Mouse (Mus musculus) hindbrain, embryonic 13.5 days (tissue): ENCODE data around the gene Tpst2. TPM values are rescaled to one million over a fixed set of nuclear protein-coding genes. Genes with fewer than 3 reads are reported as not detected.

Experiments
- ATAC-seq: fragments of 200-750 bp; cut with Nextera tagmentation; 2 replicates; pipeline ENCODE4 v1.8.0; 2017; ENCODE audit warnings: moderate TSS enrichment; ENCODE audit not compliant: low FRiP score
- H3K27ac ChIP-seq: fragments of 300-500 bp; sonication (generic); 2 replicates; pipeline ENCODE4 v1.5.1; 2015; ENCODE audit warnings: inconsistent platforms, mild to moderate bottlenecking, moderate library complexity
- H3K27me3 ChIP-seq: fragments of 300-500 bp; sonication (generic); 2 replicates; pipeline ENCODE4 v1.6.1; 2015; ENCODE audit warnings: mild to moderate bottlenecking, inconsistent platforms
- H3K36me3 ChIP-seq: fragments of 300-500 bp; sonication (generic); 2 replicates; pipeline ENCODE4 v1.6.1; 2015; ENCODE audit warnings: mild to moderate bottlenecking, inconsistent platforms
- H3K4me1 ChIP-seq: fragments of 300-500 bp; sonication (generic); replicated peaks from 2 replicates; pipeline ENCODE4 v1.6.1; 2015; ENCODE audit warnings: inconsistent platforms
- H3K4me2 ChIP-seq: fragments of 300-500 bp; sonication (generic); 2 replicates; pipeline ENCODE4 v1.6.1; 2015; ENCODE audit warnings: inconsistent platforms, mild to moderate bottlenecking, moderate library complexity
- H3K4me3 ChIP-seq: fragments of 300-500 bp; sonication (generic); 2 replicates; pipeline ENCODE4 v1.5.1; 2015; ENCODE audit warnings: mild to moderate bottlenecking, inconsistent platforms
- H3K9ac ChIP-seq: fragments of 300-500 bp; sonication (generic); 2 replicates; pipeline ENCODE4 v1.6.1; 2015; ENCODE audit warnings: mild to moderate bottlenecking, inconsistent platforms
- H3K9me3 ChIP-seq: fragments of 300-500 bp; sonication (generic); 2 replicates; pipeline ENCODE4 v1.6.1; 2016; ENCODE audit warnings: inconsistent platforms
- WGBS: fragments of 180-500 bp; shearing (Covaris S2); methylation state at CpG from one replicate; pipeline ENCODE4 v1.1.7; 2015; 5-methylcytosine and 5-hydroxymethylcytosine counted together
- polyA plus RNA-seq: library from polyadenylated mRNA; unstranded; fragments of >200 nt; fragmentation: Nextera tagmentation; extraction: Ambion mirVana; gene quantifications from 2 replicates; pipeline ENCODE4 v1.2.1, GENCODE M21; 2015

Gene Tpst2
- polyA plus RNA-seq, 1 experiment from 2014 or later: 26.9 TPM

GRCm38 (mm10) chr5:112285548-112286085 lies 9.1 kb downstream of the Tpst2 start:
- Histone ChIP-seq H3K9ac (no peak overlapping the region), H3K9me3 (no peaks in the 10 kb centered on the region), H3K4me3 (no peak overlapping the region), H3K36me3 (no peaks in the 10 kb centered on the region), H3K4me2 (no peak overlapping the region), H3K27me3 (no peaks in the 10 kb centered on the region), H3K4me1 (peaks cover 55% of the 10 kb centered on the region), H3K27ac (no peak overlapping the region)
- 88% methylated on average over 7 of the region's 7 CpGs for WGBS
- ATAC-seq: no peak

- H3K9me3 ChIP-seq: no peaks in the 10 kb centered on the region
- 80% methylated on average over 2 of the region's 2 CpGs for WGBS
- H3K4me1 ChIP-seq: peaks cover 53% of the 10 kb centered on the region
- no peak overlapping the region for H3K4me2 ChIP-seq
- H3K27ac ChIP-seq: no peak overlapping the region
- ATAC-seq: no peak
- no peaks in the 10 kb centered on the region for H3K27me3 ChIP-seq
- no peaks in the 10 kb centered on the region for H3K36me3 ChIP-seq
- H3K9ac ChIP-seq: no peak overlapping the region
- no peak overlapping the region for H3K4me3 ChIP-seq
These were observed 10.1 kb downstream of the Tpst2 start for GRCm38 (mm10) chr5:112286608-112286983.

DNA sequence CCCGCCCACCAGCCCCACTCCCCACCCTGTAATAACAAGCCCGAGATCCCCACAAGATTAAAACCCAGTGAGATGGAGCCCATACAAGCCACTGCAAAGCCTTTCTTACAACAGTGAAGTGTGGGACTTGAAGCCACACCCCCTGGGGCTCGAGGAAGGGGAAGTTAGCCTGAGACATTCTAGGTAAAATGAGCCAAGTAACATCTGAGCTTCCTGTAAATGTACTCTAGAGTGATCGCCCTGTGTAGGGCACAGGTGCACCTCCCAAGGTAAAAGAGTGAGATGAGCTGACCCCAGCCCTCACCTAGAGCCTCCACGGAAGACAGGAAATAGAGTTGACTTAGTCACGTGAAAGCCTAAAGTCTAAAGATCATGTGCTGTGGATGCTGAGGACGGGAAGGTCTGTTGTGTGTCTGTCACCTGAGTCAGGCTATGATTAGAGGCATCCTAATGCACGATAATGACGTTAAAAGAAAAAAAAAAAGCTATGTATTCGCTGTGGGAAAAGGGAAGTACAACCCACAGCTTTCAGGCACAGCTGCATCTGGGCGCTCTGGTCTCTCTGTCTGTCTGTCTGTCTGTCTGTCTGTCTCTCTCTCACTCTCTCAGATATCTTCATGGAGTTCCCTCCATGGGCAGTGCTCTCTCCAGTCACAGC lies 10.6 kb downstream of the Tpst2 start:
- Histone ChIP-seq H3K4me2 (no peak overlapping the region), H3K4me1 (peaks cover 54% of the 10 kb centered on the region), H3K4me3 (no peak overlapping the region), H3K9me3 (no peaks in the 10 kb centered on the region), H3K27ac (no peak overlapping the region), H3K36me3 (no peaks in the 10 kb centered on the region), H3K27me3 (no peaks in the 10 kb centered on the region), H3K9ac (no peak overlapping the region)
- 82% methylated on average over 11 of the region's 11 CpGs for WGBS
- ATAC-seq: no peak

DNA sequence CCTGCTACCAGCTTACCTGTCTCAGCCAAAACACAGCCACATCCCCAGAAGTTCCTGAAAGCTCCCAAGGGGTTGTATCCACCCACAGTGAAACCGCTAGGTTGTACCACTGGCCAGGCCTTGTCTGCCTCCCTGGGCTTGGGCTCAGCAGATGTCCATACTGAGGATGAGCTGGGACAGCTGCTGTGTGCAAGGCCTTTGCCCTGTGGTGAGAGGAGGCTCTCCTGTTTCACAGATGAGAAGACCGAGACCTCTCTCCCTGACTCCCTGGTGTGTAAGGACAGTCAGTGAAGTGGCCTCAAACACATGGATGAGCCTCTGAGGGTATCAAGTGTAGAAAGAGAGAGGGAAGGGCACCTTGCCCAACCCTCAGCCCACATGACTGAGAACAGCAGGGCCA lies 11.2 kb downstream of the Tpst2 start:
- H3K36me3 ChIP-seq: no peaks in the 10 kb centered on the region
- H3K9ac ChIP-seq: no peak overlapping the region
- peaks cover 56% of the 10 kb centered on the region for H3K4me1 ChIP-seq
- no peak for ATAC-seq
- H3K27me3 ChIP-seq: no peaks in the 10 kb centered on the region
- no peak overlapping the region for H3K27ac ChIP-seq
- H3K4me2 ChIP-seq: no peak overlapping the region
- 81% methylated on average over 2 of the region's 2 CpGs for WGBS
- H3K9me3 ChIP-seq: no peaks in the 10 kb centered on the region
- no peak overlapping the region for H3K4me3 ChIP-seq

GRCm38 (mm10) chr5:112288193-112289141 lies 12.0 kb downstream of the Tpst2 start:
- Histone ChIP-seq H3K27ac (0 out of 2 replicates have a peak overlapping the region, but pooled peaks have one; percentile 12), H3K4me1 (peaks cover 54% of the 10 kb centered on the region), H3K36me3 (no peaks in the 10 kb centered on the region), H3K4me3 (no peak overlapping the region), H3K27me3 (no peaks in the 10 kb centered on the region), H3K9ac (no peak overlapping the region), H3K9me3 (no peaks in the 10 kb centered on the region), H3K4me2 (no peak overlapping the region)
- WGBS: 85% methylated on average over 9 of the region's 9 CpGs
- ATAC-seq: no peak

DNA sequence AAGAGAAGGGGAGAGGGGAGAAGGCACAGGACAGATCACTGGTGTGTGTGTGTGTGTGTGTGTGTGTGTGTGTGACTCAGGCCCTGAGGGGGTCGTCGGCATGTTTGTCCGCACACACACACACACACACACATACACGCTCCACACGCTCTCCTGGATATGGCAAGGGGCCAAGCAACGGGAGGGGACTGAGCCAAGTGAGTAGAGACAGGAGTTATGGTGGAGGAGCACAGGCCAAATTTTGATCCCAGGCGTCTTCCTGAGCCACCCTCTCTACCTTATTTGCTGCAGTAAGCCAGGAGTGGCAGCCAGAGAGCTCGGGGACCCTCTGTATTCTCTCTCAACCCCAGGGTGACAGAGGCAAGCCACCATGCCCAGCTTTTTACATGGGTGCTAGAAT lies 12.7 kb downstream of the Tpst2 start:
- H3K9ac ChIP-seq: no peak overlapping the region
- H3K27ac ChIP-seq: no peak overlapping the region
- H3K4me1 ChIP-seq: peaks cover 51% of the 10 kb centered on the region
- H3K27me3 ChIP-seq: no peaks in the 10 kb centered on the region
- H3K36me3 ChIP-seq: no peaks in the 10 kb centered on the region
- H3K9me3 ChIP-seq: no peaks in the 10 kb centered on the region
- 62% methylated on average over 4 of the region's 8 CpGs for WGBS
- H3K4me2 ChIP-seq: no peak overlapping the region
- no peak for ATAC-seq
- no peak overlapping the region for H3K4me3 ChIP-seq

DNA sequence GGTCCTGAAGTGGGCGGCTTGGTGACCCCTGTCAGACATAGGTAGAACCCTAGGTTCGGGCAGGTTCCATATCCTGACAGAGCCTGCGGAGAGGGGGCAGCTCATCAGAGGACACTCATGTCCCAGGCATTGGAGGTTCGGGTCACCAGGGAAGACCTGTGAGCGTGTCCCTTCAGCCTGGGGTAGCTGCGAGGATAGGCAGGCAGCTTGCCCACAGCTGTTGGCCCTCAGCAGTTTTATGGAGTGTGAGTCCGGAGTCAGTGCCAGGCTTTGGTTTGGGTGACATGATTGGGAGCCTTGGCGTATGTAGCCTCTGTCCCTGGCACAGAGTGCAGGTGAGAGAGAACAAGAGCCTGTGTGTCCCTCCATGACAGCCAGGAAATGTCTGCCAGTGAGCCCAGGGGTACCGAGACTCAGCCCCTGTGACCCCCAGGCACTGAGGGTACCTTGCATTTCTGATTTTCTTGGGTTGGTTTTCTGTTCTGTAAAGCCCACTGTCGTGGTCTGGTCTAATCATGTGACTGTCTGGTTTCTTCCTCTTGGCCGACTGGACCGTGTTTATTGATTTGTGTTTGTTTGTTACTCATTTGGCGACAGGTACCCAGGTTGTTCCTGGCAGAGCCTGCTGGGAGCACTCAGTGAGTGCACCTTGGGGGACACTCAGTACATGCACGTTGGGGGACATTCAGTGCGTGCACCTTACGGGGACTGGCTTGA lies 13.5 kb downstream of the Tpst2 start:
- Histone ChIP-seq H3K4me1 (peaks cover 52% of the 10 kb centered on the region), H3K27me3 (no peaks in the 10 kb centered on the region), H3K4me3 (no peak overlapping the region), H3K9me3 (no peaks in the 10 kb centered on the region), H3K9ac (0 out of 2 replicates have a peak overlapping the region, but pooled peaks have one; percentile 0), H3K36me3 (no peaks in the 10 kb centered on the region), H3K27ac (no peak overlapping the region), H3K4me2 (no peak overlapping the region)
- WGBS: 89% methylated on average over 16 of the region's 16 CpGs
- no peak for ATAC-seq

DNA sequence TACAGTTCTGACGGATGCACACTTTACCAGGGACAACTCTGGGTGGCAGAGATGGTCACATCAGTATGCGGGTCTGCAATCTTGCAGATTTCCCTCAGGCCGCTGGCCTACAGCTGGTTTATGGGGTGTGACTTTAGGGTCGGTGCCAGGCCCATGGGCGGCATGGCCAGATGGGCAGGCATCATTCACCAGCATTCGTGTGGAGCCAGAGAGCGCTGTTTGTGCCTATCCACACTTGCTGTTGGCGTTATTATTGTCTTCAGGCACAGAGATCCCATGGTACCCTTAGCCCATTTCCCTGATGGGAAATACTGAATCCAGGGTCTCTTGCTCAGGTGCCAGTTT lies 14.0 kb downstream of the Tpst2 start:
- 88% methylated on average over 8 of the region's 8 CpGs for WGBS
- ATAC-seq: no peak
- Histone ChIP-seq H3K4me3 (no peak overlapping the region), H3K27me3 (no peaks in the 10 kb centered on the region), H3K4me1 (peaks cover 52% of the 10 kb centered on the region), H3K9me3 (no peaks in the 10 kb centered on the region), H3K4me2 (no peak overlapping the region), H3K36me3 (no peaks in the 10 kb centered on the region), H3K27ac (no peak overlapping the region), H3K9ac (no peak overlapping the region)

GRCm38 (mm10) chr5:112291866-112292265 lies 15.4 kb downstream of the Tpst2 start:
- peaks cover 61% of the 10 kb centered on the region for H3K4me1 ChIP-seq
- no peaks in the 10 kb centered on the region for H3K36me3 ChIP-seq
- H3K9me3 ChIP-seq: no peaks in the 10 kb centered on the region
- 79% methylated on average over 5 of the region's 5 CpGs for WGBS
- H3K27me3 ChIP-seq: no peaks in the 10 kb centered on the region
- H3K27ac ChIP-seq: no peak overlapping the region
- no peak overlapping the region for H3K4me2 ChIP-seq
- no peak for ATAC-seq
- no peak overlapping the region for H3K4me3 ChIP-seq
- no peak overlapping the region for H3K9ac ChIP-seq

GRCm38 (mm10) chr5:112292343-112292980 lies 16.0 kb downstream of the Tpst2 start:
- no peak for ATAC-seq
- no peak overlapping the region for H3K4me2 ChIP-seq

GRCm38 (mm10) chr5:112293800-112294199 lies 17.3 kb downstream of the Tpst2 start:
- no peak overlapping the region for H3K9ac ChIP-seq
- H3K36me3 ChIP-seq: no peaks in the 10 kb centered on the region
- 87% methylated on average over 2 of the region's 2 CpGs for WGBS
- no peaks in the 10 kb centered on the region for H3K27me3 ChIP-seq
- H3K4me2 ChIP-seq: no peak overlapping the region
- peaks cover 60% of the 10 kb centered on the region for H3K4me1 ChIP-seq
- no peak for ATAC-seq
- no peaks in the 10 kb centered on the region for H3K9me3 ChIP-seq
- no peak overlapping the region for H3K27ac ChIP-seq
- H3K4me3 ChIP-seq: no peak overlapping the region

More at GRCm38 (mm10) chr5:112292343-112292980, 16.0 kb downstream of the Tpst2 start:
- Histone ChIP-seq H3K27ac (0 out of 2 replicates have a peak overlapping the region, but pooled peaks have one; percentile 18), H3K9me3 (no peaks in the 10 kb centered on the region), H3K9ac (no peak overlapping the region), H3K4me1 (peaks cover 65% of the 10 kb centered on the region), H3K36me3 (no peaks in the 10 kb centered on the region), H3K4me3 (no peak overlapping the region), H3K27me3 (no peaks in the 10 kb centered on the region)
- WGBS: 75% methylated on average over 17 of the region's 17 CpGs

DNA sequence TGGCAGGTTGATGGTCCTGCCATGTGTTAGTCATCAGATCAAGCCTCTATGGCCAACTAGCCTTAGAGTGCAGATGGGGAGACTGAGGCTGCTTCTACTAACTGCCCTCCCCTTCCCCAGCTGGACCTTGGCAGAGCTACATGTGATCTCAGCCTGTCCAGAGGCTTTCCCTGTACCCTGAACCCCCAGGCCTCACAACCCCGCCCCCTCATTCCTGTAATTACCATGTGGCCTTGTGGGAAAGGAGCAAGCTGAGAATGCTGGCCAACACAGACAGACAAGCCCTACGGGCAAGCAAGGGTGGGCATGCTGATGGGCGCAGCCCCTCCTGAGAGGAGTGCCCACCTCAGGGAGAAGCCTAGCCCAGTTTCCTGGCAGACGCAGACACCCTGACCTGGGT lies 18.2 kb downstream of the Tpst2 start:
- 49% methylated on average over 4 of the region's 4 CpGs for WGBS
- Histone ChIP-seq H3K9ac (peak overlapping the region; percentile 29; the same call in 1 of the 2 replicates), H3K27me3 (no peaks in the 10 kb centered on the region), H3K4me3 (no peak overlapping the region), H3K27ac (no peak overlapping the region), H3K4me1 (peaks cover 55% of the 10 kb centered on the region), H3K9me3 (no peaks in the 10 kb centered on the region), H3K4me2 (no peak overlapping the region), H3K36me3 (no peaks in the 10 kb centered on the region)
- no peak for ATAC-seq
